Mouse (Mus musculus) heart, adult 2 months (tissue): ENCODE measurements around the gene Syt7.

Experiments used
- CTCF ChIP-seq: fragments of 200-600 bp; IDR thresholded peaks from 2 replicates; pipeline ENCODE4 v1.8.1; 2022; ENCODE audit warnings: antibody characterized with exemption, mild to moderate bottlenecking, moderate library complexity
- EP300 ChIP-seq: fragments of 200-500 bp; IDR thresholded peaks from 2 replicates; pipeline ENCODE4 v1.6.1; 2011; ENCODE audit warnings: low read depth, low read length, control low read depth; ENCODE audit not compliant: insufficient read depth
- POLR2A ChIP-seq: fragments of 200-500 bp; IDR thresholded peaks from 2 replicates; pipeline ENCODE4 v1.6.1; 2011; ENCODE audit warnings: mild to moderate bottlenecking, low read depth, low read length, control low read depth; ENCODE audit not compliant: insufficient read depth

DNA sequence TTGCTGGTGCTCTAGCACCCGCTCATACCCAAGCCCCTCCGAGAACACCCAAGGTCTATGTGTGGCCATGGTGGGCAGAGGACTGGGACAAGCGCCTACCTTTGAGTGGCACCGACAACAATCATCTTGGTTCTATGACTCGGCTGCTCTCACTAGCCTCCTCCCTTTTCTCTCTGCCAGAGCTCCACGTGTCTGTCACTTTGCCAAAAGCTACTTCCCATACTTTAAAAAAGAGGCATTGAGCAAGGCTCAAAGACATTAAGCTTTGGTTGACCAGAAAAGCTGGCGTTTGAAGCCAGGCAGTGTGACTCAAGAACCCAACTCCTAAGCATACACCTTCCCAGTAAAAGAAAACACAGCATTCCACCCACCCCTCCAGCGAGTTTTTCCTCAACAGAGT lies 69.2 kb downstream of the Syt7 start:
- TF ChIP-seq POLR2A (no peak), CTCF (no peak), EP300 (no peak)
